Comparison of ENCODE assay signal across 26 mouse cellular contexts in genomic region chr6:108239056-108239455, GRCm38 (mm10). TPM values are rescaled to one million over a fixed set of nuclear protein-coding genes. Genes with fewer than 3 reads are reported as not detected.
DNase-seq lines count a peak whose midpoint lies in the region; ATAC-seq lines count a peak whose summit lies in the region.
"Had no signal": no experiment of that assay in that cellular context is flagged by ENCODE, and none has a peak within 500 bp of the region (broad histone marks: within the 10 kb centered on the region; RNA-seq: fewer than 3 reads in every experiment).

No protein-coding gene starts in this region.

- no peaks in the 10 kb centered on the region for H3K9me3 ChIP-seq in limb, embryonic 13.5 days
- no peaks in the 10 kb centered on the region for H3K9me3 ChIP-seq in limb, embryonic 10.5 days (replicated peaks)
- H3K9me3 ChIP-seq in embryonic facial prominence, embryonic 10.5 days, result no peaks in the 10 kb centered on the region
- H3K9me3 ChIP-seq: embryonic facial prominence, embryonic 12.5 days; forebrain, embryonic 10.5 days; forebrain, embryonic 12.5 days; G1E had no signal

- no peaks in the 10 kb centered on the region for H3K36me3 ChIP-seq in limb, embryonic 13.5 days
- H3K36me3 ChIP-seq in limb, embryonic 10.5 days, result peaks cover 6% of the 10 kb centered on the region; the same call in 1 of the 2 replicates
- peaks cover 16% of the 10 kb centered on the region for H3K36me3 ChIP-seq in embryonic facial prominence, embryonic 10.5 days (replicated peaks)
- H3K36me3 ChIP-seq: embryonic facial prominence, embryonic 12.5 days; forebrain, embryonic 12.5 days had no signal

- WGBS in limb, embryonic 13.5 days, result 8% methylated on average over 4 of the region's 4 CpGs
- 18% methylated on average over 4 of the region's 4 CpGs for WGBS in limb, embryonic 10.5 days
- 25% methylated on average over 4 of the region's 4 CpGs for WGBS in embryonic facial prominence, embryonic 10.5 days

- 0 out of 2 replicates have a peak, but pooled peaks have one; percentile 25 for ATAC-seq in limb, embryonic 13.5 days (ENCODE audit: low FRiP score, low read depth)
- ATAC-seq: activated CD4-positive, CD25-positive, alpha-beta regulatory T cell, adult 4 months; CD4-positive, CD25-positive, alpha-beta regulatory T cell, adult 4 months; forebrain, embryonic 14.5 days; forebrain, embryonic 16.5 days; Patski had no signal

- H3K9ac ChIP-seq in limb, embryonic 13.5 days, result no peak overlapping the region
- H3K9ac ChIP-seq: embryonic facial prominence, embryonic 12.5 days; forebrain, embryonic 12.5 days had no signal

- H3K4me2 ChIP-seq in limb, embryonic 13.5 days (replicated peaks), result no peak overlapping the region
- H3K4me2 ChIP-seq: embryonic facial prominence, embryonic 12.5 days; forebrain, embryonic 12.5 days had no signal

- H3K27me3 ChIP-seq in limb, embryonic 13.5 days, result no peaks in the 10 kb centered on the region; the same call in 1 of the 2 replicates
- H3K27me3 ChIP-seq in limb, embryonic 10.5 days (ENCODE audit: low read depth, poor library complexity, severe bottlenecking), result no peaks in the 10 kb centered on the region
- no peaks in the 10 kb centered on the region for H3K27me3 ChIP-seq in embryonic facial prominence, embryonic 10.5 days (replicated peaks; ENCODE audit: low read depth, poor library complexity, severe bottlenecking)
- H3K27me3 ChIP-seq: CH12.LX; embryonic facial prominence, embryonic 12.5 days; forebrain, embryonic 12.5 days; Patski had no signal

- DNase-seq in embryo, embryonic 10 days (ENCODE audit: low spot score), result peak; percentile 61
- no peak for DNase-seq in embryo, embryonic 11 days
- DNase-seq in limb, embryonic 10.5 days (ENCODE audit: low spot score), result no peak
- DNase-seq in embryonic facial prominence, embryonic 10.5 days (ENCODE audit: low spot score), result peak; percentile 27
- no peak for DNase-seq in urinary bladder, postnatal 36 days (ENCODE audit: low spot score in 2 of 2)
- DNase-seq: adrenal gland, adult 8-10 months; adrenal gland, postnatal 14 days; adrenal gland, postnatal 36 days; B cell, adult 2 months; cerebellum, adult 11-12 months; cerebellum, adult 2 months; cerebellum, adult 9-10 months; cerebellum, postnatal 10 days; cerebellum, postnatal 25 days had no signal

- no peak overlapping the region for H3K27ac ChIP-seq in limb, embryonic 13.5 days
- no peak overlapping the region for H3K27ac ChIP-seq in limb, embryonic 10.5 days
- H3K27ac ChIP-seq in embryonic facial prominence, embryonic 10.5 days (replicated peaks), result 0 out of 2 replicates have a peak overlapping the region, but pooled peaks have one; percentile 35
- H3K27ac ChIP-seq: forebrain, embryonic 10.5 days; forebrain, embryonic 12.5 days had no signal

- H3K4me3 ChIP-seq in limb, embryonic 13.5 days, result no peak overlapping the region
- no peak overlapping the region for H3K4me3 ChIP-seq in limb, embryonic 10.5 days
- no peak overlapping the region for H3K4me3 ChIP-seq in embryonic facial prominence, embryonic 10.5 days
- H3K4me3 ChIP-seq: embryonic facial prominence, embryonic 12.5 days; erythroblast, embryonic 14.5 days; forebrain, embryonic 10.5 days; forebrain, embryonic 12.5 days had no signal

- H3K4me1 ChIP-seq in limb, embryonic 13.5 days, result peaks cover 64% of the 10 kb centered on the region
- peaks cover 70% of the 10 kb centered on the region for H3K4me1 ChIP-seq in limb, embryonic 10.5 days
- H3K4me1 ChIP-seq in embryonic facial prominence, embryonic 10.5 days, result peaks cover 73% of the 10 kb centered on the region

RNA-seq across cellular contexts. Expression of gene Itpr1, which starts 26.2 kb away (rescaled TPM):
- 9.4 and 10.8 TPM in 2 replicates for polyA plus RNA-seq in limb, embryonic 13.5 days (2015; fragmentation: Nextera tagmentation; extraction: Ambion mirVana)
- 8.2 and 9.8 TPM in 2 replicates for polyA plus RNA-seq in limb, embryonic 10.5 days (2016; fragmentation: Nextera tagmentation; extraction: Ambion mirVana)
- 10.0 and 11.2 TPM in 2 replicates for polyA plus RNA-seq in embryonic facial prominence, embryonic 10.5 days (2016; fragmentation: Nextera tagmentation; extraction: Ambion mirVana)

RNA-seq across cellular contexts. Expression of gene Sumf1, which starts 53.7 kb away (rescaled TPM):
- polyA plus RNA-seq in limb, embryonic 13.5 days (2015; fragmentation: Nextera tagmentation; extraction: Ambion mirVana), result 22.4 and 23.6 TPM in 2 replicates
- 12.9 and 14.2 TPM in 2 replicates for polyA plus RNA-seq in limb, embryonic 10.5 days (2016; fragmentation: Nextera tagmentation; extraction: Ambion mirVana)
- 12.2 and 12.5 TPM in 2 replicates for polyA plus RNA-seq in embryonic facial prominence, embryonic 10.5 days (2016; fragmentation: Nextera tagmentation; extraction: Ambion mirVana)

Comparison
In these comparisons a context has a peak if more than half of its experiments do, and no peak if none do; other contexts are left out.
1. DNase-seq: peak in embryo, embryonic 10 days (single experiment) and embryonic facial prominence, embryonic 10.5 days (single experiment); none in embryo, embryonic 11 days (single experiment), limb, embryonic 10.5 days (single experiment) and urinary bladder, postnatal 36 days (0 of 2).